Mouse (Mus musculus) thymus, adult 2 months (tissue): ENCODE measurements around the gene Glb1l3.

ENCODE experiments used
- CTCF ChIP-seq: fragments of 200-500 bp; IDR thresholded peaks from 2 replicates; pipeline ENCODE4 v1.5.1; 2012; ENCODE audit warnings: mild to moderate bottlenecking, control low read depth, low read length, moderate library complexity, borderline replicate concordance; ENCODE audit not compliant: control insufficient read depth, poor library complexity, insufficient read depth; ENCODE audit errors: extremely low read depth
- POLR2A ChIP-seq: fragments of 200-500 bp; IDR thresholded peaks from 2 replicates; pipeline ENCODE4 v1.6.1; 2012; ENCODE audit warnings: mild to moderate bottlenecking, low read length, control low read depth, moderate library complexity; ENCODE audit not compliant: control insufficient read depth, poor library complexity, insufficient read depth; ENCODE audit errors: extremely low read depth

DNA sequence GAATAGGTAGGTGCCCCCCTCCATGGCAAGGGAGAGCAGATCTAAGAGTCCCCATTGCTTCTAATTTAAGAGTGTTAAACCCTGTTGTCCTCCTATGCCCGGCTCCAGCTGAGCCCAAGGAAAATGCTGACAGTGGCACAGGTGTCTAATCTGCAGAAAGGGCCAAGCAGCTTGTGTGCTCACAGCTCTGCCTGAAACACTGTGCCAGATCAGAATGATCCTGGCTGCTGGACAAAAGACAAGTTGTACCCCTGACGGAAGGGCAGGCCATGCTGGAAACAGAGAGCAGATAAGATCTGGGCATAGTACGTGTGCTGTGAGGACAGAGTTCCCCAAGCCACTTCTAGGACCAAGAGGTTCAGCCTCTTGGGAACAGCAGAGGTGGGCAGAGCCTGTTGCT lies 67.9 kb downstream of the Glb1l3 start:
- TF ChIP-seq POLR2A (no peak), CTCF (no peak)
